Mouse (Mus musculus): ENCODE data around the gene Ppp2r5c. TPM values are rescaled to one million over a fixed set of nuclear protein-coding genes. Genes with fewer than 3 reads are reported as not detected.

Ppp2r5c gene
- polyA plus RNA-seq, 1 experiment from 2014 or later, result 319 TPM

GRCm38 (mm10) chr12:110508680-110509079 is 61.8 kb downstream of the Ppp2r5c start:
- no peak for DNase-seq (ENCODE audit: low spot score)

DNA sequence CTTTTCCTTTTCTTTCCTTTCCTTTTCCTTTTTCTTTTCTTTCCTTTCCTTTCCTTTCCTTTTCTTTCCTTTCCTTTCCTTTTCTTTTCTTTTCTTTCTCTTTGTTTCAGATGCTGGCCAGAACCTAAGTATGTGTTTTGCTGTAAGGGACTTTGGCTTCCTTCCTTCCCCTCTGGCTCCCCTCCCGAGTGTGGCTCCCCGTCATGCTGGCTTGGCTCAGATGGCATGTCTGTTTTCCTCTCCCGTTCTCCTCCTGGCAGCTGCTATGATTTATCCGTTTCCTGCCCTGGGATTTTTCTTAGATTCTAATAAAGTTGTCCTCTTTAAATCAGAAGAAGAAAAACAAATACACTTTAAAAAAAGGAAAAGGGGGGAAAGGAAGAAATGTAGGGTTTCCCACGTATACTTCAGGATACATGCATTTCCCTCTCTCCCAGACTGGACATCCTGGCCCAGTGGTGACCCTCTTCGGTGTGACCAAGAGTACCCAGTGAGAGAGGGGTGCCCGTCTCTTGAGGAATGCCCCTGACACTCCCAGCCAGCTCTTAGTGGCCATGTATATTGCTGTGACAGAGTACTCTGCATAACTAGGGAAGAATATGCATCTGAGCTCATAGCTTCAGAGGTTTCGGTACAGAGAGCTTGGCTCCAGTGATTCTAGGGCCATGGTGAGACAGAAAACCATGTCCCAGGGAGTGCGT is 63.4 kb downstream of the Ppp2r5c start:
- DNase-seq (ENCODE audit: low spot score), result no peak

DNA sequence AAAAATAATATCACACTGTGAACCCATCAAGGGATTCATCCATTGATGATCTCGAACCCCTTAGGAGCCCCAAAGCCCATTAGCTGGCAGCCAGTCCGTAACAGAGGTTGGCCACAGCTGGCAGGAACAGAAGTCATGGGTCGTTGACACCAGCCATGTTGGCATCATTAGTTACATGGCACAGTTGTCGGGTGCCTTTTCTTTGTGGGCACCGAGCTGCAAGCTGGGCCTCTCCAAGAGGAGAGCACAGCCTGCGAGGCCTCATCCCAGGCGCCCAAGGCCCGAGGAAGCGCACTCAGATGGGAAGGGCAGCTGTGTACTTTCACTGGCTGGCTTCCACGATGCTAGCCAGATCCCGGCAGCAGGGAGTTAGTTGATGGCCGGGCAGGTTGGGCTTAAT is 64.3 kb downstream of the Ppp2r5c start:
- DNase-seq (ENCODE audit: low spot score), result no peak

GRCm38 (mm10) chr12:110511856-110512433 is 65.0 kb downstream of the Ppp2r5c start:
- no peak for DNase-seq (ENCODE audit: low spot score)

DNA sequence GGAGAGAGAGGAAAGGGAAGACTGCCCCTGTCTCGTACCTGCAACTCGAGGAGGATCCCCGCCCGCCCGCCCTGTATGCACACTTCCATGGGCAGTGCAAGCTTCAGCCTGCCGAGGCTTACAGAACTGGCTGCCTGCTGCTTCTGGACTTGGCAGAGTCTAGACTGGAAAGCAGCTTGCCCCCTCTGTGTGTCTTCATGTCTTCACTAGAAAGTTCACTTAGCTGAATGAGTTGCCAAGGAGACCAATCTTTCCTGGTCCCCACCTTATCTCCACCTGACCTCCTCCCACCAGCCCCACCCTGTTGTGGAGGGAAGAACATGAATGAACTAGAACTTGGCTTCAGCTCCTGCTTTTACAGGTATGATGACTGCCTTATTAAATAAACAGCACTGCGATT is 66.0 kb downstream of the Ppp2r5c start:
- no peak for DNase-seq (ENCODE audit: low spot score)

DNA sequence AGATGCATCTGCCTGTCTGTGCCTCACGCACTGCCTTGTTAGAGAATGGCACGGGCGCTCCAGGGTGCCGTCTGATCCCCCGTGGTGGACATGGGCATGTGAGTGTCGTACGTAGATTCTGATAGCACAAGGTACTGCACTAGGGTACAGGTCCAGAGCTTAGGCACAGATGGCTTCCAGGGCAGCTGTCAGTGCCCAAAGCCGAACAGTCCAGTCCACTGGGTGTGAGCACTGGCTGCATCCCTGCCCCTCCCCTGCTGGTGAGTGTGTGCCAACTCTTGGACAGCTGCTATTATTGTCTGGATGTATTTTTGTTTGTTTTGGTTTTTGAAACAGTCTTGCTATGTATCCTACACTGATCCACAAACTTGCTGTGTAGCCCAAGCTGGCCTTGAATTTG is 68.8 kb downstream of the Ppp2r5c start:
- no peak for DNase-seq (ENCODE audit: low spot score)

GRCm38 (mm10) chr12:110520236-110520987 is 73.5 kb downstream of the Ppp2r5c start:
- DNase-seq (ENCODE audit: low spot score), result no peak

DNA sequence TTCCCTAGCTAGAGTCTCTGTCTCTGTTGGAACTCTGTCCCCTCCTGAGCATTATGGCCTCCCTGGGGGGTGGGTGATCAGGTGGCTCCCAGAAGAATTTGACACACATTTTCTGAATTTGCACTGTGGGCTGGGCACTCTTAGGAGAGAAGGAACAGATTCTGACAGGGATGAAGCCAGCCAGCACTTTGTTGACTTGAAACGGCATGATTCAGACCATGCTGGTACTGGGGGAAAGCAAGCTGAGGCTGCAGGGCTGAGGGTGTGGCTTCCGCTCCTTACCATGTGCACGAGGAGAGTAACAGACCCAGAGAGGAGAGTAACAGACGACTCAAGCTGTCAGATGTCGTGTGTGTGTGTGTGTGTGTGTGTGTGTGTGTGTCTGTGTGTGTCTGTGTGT is 76.6 kb downstream of the Ppp2r5c start:
- DNase-seq (ENCODE audit: low spot score), result no peak

- no peak for DNase-seq (ENCODE audit: low spot score)
Observed at GRCm38 (mm10) chr12:110532711-110533110, 85.8 kb downstream of the Ppp2r5c start.

DNA sequence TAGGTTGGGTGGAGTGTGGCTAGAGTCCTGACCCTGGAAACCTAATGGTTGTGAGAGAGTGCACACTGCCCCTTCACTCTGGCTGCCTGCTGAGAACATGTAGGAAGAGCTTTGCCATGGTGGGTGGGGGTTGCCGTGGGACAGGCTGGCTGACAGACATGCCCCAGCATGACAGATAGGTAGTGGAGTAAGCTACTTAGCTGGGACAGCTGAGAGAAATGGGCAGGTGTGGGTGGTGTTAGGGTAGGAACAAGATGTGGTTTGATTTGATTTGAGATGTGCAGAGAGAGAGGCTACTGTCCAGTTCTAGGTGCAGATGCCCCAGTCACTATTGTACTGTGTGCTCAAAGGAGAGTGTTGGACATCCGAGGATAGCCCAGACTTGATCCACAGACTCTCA is 86.2 kb downstream of the Ppp2r5c start:
- no peak for DNase-seq (ENCODE audit: low spot score)

GRCm38 (mm10) chr12:110533832-110534231 is 86.9 kb downstream of the Ppp2r5c start:
- DNase-seq (ENCODE audit: low spot score), result no peak

GRCm38 (mm10) chr12:110535361-110535760 is 88.4 kb downstream of the Ppp2r5c start:
- DNase-seq (ENCODE audit: low spot score), result no peak

GRCm38 (mm10) chr12:110537751-110538150 is 90.8 kb downstream of the Ppp2r5c start:
- DNase-seq (ENCODE audit: low spot score), result no peak

DNA sequence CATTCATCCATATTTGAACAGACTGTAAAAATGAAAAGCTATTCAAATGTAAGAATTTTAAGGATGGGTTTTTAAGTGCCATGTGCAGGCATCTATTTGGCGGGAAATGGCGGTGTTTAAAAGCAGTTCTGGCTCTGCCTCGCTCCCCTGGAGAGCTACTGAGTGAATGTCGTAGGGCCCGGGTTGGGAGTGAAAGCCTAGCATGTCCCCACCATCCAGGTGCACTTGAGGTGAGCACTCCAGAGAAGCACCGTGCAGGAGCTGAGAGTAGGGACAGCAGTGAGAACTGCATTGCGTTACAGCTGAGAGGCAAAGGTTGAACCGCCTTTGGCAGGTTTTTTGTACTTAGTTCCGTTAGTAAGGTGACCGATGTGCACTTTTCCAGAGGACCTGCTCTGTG is 92.4 kb downstream of the Ppp2r5c start:
- DNase-seq (ENCODE audit: low spot score), result no peak

DNA sequence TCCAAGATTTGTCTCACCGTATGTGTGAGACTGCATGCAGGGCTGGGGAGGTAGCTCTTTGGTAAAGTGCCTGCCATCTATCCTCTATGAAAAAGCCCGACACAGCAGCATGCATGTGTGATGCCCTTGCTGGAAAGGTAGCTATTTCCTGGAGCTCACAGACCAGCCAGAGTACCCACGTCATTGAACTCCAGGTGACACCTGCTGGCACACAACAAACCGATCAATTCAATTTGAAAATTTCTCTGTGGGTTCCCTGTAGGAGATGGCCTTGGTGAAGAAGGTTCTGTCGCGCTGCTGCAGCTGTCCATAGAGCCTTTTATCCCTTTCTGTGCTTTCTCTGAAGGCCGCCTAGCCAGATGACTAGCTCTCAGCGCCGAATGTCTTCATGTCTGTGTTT is 92.9 kb downstream of the Ppp2r5c start:
- DNase-seq (ENCODE audit: low spot score), result peak; percentile 21

- no peak for DNase-seq (ENCODE audit: low spot score)
Observed at GRCm38 (mm10) chr12:110540273-110540672, 93.4 kb downstream of the Ppp2r5c start.

GRCm38 (mm10) chr12:110541001-110541400 is 94.1 kb downstream of the Ppp2r5c start:
- DNase-seq (ENCODE audit: low spot score), result no peak

GRCm38 (mm10) chr12:110541528-110541927 is 94.6 kb downstream of the Ppp2r5c start:
- no peak for DNase-seq (ENCODE audit: low spot score)

DNA sequence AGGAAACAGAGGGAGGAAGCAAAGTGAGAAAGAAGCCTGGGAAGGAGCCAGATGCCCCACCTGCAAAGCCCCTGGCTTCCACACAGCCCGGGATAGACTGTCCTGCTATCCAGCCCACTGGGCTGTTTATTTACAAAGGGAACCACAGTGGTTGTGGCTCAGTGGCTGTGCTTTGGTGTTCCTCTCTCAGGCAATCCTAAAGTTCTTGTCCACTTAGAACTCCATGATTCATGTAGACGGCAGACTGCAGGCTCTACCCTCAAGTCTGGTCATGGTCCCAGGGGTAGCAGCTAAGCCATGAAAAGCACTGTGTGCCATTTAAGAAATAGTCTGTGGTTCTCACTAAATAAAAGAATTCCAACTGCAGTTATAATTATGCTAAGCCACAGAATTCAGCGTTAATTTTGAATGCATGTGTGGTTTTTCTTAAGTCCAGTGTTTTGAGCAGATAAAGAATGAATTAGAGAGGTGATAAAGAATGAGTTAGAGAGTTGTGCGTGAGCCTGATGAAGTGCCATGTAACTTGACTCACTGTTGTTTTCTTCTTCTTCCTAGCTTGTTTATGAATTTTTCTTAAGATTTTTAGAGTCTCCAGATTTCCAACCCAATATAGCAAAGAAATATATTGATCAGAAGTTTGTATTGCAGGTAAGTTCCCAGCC is 98.3 kb downstream of the Ppp2r5c start:
- DNase-seq (ENCODE audit: low spot score), result no peak

- DNase-seq (ENCODE audit: low spot score), result no peak
Observed at GRCm38 (mm10) chr12:110547573-110547972, 100.7 kb downstream of the Ppp2r5c start.

DNA sequence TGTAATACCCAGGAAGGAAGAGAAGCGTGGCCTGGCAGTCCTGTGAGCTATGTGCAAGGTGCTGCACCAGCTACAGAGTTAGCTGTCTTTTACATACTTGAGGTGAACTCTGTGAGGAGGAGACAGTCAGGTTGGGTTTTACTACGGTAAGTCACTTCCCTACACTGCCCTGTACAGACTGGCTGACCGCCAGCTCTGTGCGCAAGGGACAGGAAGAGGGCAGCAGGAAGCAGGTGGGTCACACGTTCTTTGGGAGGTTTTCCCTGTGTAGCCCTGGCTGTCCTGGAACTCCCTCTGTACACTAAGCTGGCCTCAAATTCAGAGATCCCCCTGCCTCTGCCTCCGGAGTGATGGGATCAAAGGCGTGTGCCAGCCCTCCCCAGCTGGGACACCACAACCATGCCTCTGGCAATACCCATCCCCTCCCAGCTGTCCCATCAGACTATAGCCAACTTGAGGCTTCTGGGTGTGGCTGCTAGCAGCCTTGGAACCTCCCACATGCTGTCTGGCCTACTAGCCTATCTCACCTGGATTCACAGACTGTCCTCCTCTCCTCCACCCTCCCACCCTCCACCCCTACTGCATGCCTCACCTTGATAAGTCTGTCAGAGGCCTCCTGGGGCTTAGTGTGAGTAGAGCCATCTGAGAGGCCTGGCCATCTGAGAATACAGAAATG is 102.7 kb downstream of the Ppp2r5c start:
- DNase-seq (ENCODE audit: low spot score), result no peak
